Mouse (Mus musculus) lung, adult 2 months (tissue): Measurements from ENCODE around the gene Nanos1. TPM values are rescaled to one million over a fixed set of nuclear protein-coding genes. Genes with fewer than 3 reads are reported as not detected.

Experiments used
- DNase-seq: peaks from one replicate; pipeline ENCODE4 v3.0.0; 2022
- H3K4me1 ChIP-seq: fragments of 200-500 bp; 2 replicates; pipeline ENCODE4 v1.6.1; 2011; ENCODE audit warnings: low read length; ENCODE audit not compliant: control insufficient read depth, insufficient read depth
- H3K4me3 ChIP-seq: fragments of 200-500 bp; replicated peaks from 2 replicates; pipeline ENCODE3; 2011; ENCODE audit warnings: low read depth, mild to moderate bottlenecking, control low read depth, low read length; ENCODE audit errors: extremely low read depth
- CTCF ChIP-seq: fragments of 200-500 bp; IDR thresholded peaks from 2 replicates; pipeline ENCODE4 v1.5.1; 2011; ENCODE audit warnings: mild to moderate bottlenecking, low read length, control low read depth; ENCODE audit not compliant: insufficient read depth
- POLR2A ChIP-seq: fragments of 200-500 bp; IDR thresholded peaks from 2 replicates; pipeline ENCODE4 v1.6.1; 2011; ENCODE audit warnings: low read depth, mild to moderate bottlenecking, control low read depth, low read length, borderline replicate concordance; ENCODE audit errors: extremely low read depth
- WGBS: fragments of 180-500 bp; shearing (Covaris S2); methylation state at CpG from one replicate; pipeline ENCODE4 v1.1.7; 2018; 5-methylcytosine and 5-hydroxymethylcytosine counted together
- polyA plus RNA-seq: library from polyadenylated mRNA; depleted of rRNA; stranded (reverse); fragments of >200 nt; gene quantifications from 2 replicates; pipeline ENCODE4 v1.2.3, GENCODE M21; 2012; rRNA removed

Gene Nanos1
- 0.41 and 0.74 TPM in 2 replicates for polyA plus RNA-seq

GRCm38 (mm10) chr19:60755438-60756191, at the start of gene Nanos1:
Gene Nanos1, plus strand, starts transcription at chr19:60755987.
- DNase-seq: peak; percentile 87
- TF ChIP-seq CTCF (no peak), POLR2A (peak; percentile 33; the same call in 1 of the 2 replicates)
- under 1% methylated on average over 58 of the region's 58 CpGs for WGBS
- Histone ChIP-seq H3K4me1 (peaks cover 5% of the 10 kb centered on the region), H3K4me3 (peak within 1 kb of the TSS; percentile 67)

- DNase-seq: no peak
- WGBS: 69% methylated on average over 4 of the region's 4 CpGs
- TF ChIP-seq CTCF (no peak), POLR2A (no peak)
- no peak overlapping the region for H3K4me3 ChIP-seq
- H3K4me1 ChIP-seq: no peaks in the 10 kb centered on the region
Measured at GRCm38 (mm10) chr19:60709193-60709900, 46.4 kb upstream of the Nanos1 start.

DNA sequence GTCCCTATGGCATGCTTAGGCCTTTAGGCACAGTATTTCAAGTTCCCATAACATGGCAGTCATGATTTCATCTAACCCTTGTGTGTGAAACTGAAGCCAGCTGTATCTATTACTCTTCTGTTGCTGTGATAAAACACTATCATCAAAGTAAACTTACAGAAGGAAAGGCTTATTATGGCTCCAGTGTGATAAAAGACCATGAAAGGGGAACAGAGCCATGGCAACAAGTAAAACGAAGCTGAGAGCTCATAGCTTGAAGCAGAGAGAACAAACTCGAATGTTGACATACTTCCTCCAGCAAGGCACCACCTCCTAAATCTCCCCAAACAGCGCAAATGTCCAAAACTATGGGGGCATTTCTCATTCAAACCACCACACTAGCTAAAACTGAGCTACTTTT, 45.6 kb upstream of the Nanos1 start:
- DNase-seq: no peak
- H3K4me1 ChIP-seq: no peaks in the 10 kb centered on the region
- TF ChIP-seq POLR2A: no peak
- TF ChIP-seq CTCF: no peak
- 35% methylated on average over 3 of the region's 3 CpGs for WGBS
- H3K4me3 ChIP-seq: no peak overlapping the region

GRCm38 (mm10) chr19:60712577-60712976, 43.2 kb upstream of the Nanos1 start:
- 76% methylated on average over 2 of the region's 2 CpGs for whole genome bisulfite sequencing

DNA sequence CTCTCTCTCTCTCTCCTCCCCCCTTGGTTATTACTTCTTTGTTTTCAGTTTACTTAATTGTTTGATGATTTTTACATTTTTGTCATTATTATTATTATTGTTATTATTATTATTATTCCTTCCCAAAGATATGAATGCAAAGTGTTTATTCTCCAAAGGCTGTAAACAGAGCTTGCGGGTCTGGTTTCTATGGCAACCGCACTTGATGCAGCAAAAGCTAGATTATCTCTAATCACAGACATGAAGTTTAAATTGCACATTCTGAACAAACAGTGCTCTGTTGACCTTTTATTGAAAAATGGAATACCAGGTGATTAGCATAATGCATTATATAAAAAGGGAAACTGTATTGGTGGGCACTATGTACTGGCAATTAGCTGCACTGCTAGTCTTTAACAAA, 39.4 kb upstream of the Nanos1 start:
- WGBS: 95% methylated on average over 2 of the region's 2 CpGs
- DNase-seq: no peak

More at GRCm38 (mm10) chr19:60712577-60712976, 43.2 kb upstream of the Nanos1 start:
- TF ChIP-seq CTCF (no peak), POLR2A (no peak)
- Histone ChIP-seq H3K4me3 (no peak overlapping the region), H3K4me1 (no peaks in the 10 kb centered on the region)
- DNase-seq: no peak

GRCm38 (mm10) chr19:60730281-60730852, 25.4 kb upstream of the Nanos1 start:
- DNase-seq: peak; percentile 20
- WGBS: 47% methylated on average over 2 of the region's 2 CpGs
- no peak overlapping the region for H3K4me3 ChIP-seq
- TF ChIP-seq POLR2A (no peak), CTCF (peak; percentile 71)
- no peaks in the 10 kb centered on the region for H3K4me1 ChIP-seq

More for the DNA sequence above, 39.4 kb upstream of the Nanos1 start:
- TF ChIP-seq CTCF (no peak), POLR2A (no peak)
- no peak overlapping the region for H3K4me3 ChIP-seq
- no peaks in the 10 kb centered on the region for H3K4me1 ChIP-seq

DNA sequence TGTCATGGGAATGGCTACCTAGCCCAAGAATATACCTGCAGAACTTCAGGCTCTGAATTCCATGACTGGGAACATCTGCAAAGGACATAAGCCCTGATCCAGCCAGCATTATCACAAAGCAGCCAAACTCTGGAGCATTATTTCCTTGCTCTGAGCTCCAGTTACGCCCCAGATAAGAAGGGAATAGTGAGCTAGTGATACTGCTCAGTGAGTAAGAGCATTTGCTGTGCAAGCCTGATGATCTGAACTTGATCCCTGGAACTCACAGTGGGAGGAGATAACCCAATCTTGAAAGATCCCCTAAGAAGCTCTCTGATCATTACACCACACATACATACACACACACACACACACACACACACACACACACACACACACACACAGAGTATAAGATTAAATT, 24.5 kb upstream of the Nanos1 start:
- Histone ChIP-seq H3K4me3 (no peak overlapping the region), H3K4me1 (no peaks in the 10 kb centered on the region)
- no peak for DNase-seq
- TF ChIP-seq CTCF: no peak
- TF ChIP-seq POLR2A: no peak
- WGBS: 60% methylated on average over 1 of the region's 1 CpGs

DNA sequence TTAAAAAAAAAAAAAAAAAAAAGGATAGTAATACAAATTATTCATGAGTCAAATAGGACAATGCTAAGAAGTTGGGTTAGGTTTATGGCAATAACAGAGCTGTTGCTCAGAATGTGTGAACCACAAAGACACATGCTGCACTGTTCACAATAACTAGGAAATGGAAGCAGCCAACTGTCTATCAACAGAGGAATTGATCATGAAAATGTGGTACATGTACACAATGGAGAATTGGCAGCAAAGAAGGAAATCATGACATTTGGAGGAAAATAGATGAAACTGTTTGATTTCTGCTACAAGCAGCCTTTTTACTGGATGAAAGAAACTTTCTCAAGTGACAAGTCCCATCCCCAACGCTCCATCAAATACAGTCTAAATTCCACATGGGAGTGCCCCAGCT, 23.8 kb upstream of the Nanos1 start:
- DNase-seq: no peak
- 69% methylated on average over 1 of the region's 1 CpGs for WGBS
- no peak for TF ChIP-seq CTCF
- TF ChIP-seq POLR2A: no peak
- Histone ChIP-seq H3K4me3 (no peak overlapping the region), H3K4me1 (no peaks in the 10 kb centered on the region)

- TF ChIP-seq CTCF (no peak), POLR2A (no peak)
- no peak for DNase-seq
- no peaks in the 10 kb centered on the region for H3K4me1 ChIP-seq
- 46% methylated on average over 1 of the region's 1 CpGs for WGBS
- H3K4me3 ChIP-seq: no peak overlapping the region
Measured at GRCm38 (mm10) chr19:60740560-60740959, 15.2 kb upstream of the Nanos1 start.

- no peak for DNase-seq
- WGBS: 69% methylated on average over 5 of the region's 5 CpGs
- H3K4me3 ChIP-seq: no peak overlapping the region
- TF ChIP-seq CTCF (no peak), POLR2A (no peak)
- no peaks in the 10 kb centered on the region for H3K4me1 ChIP-seq
Measured at GRCm38 (mm10) chr19:60743767-60744547, 11.8 kb upstream of the Nanos1 start.
